Mouse (Mus musculus) gastrocnemius, postnatal 36 days (tissue): ENCODE measurements around the gene Timm13. TPM values are rescaled to one million over a fixed set of nuclear protein-coding genes. Genes with fewer than 3 reads are reported as not detected.
A peak's percentile ranks its signal among the peaks of the same experiment; 100 is the strongest.

Source experiments
- DNase-seq, 2 experiments: peaks; one replicate each; pipeline ENCODE4 v3.0.0; 2022
- intact Hi-C: fragments of 180-260 bp; cut with DNase I; formaldehyde crosslinking; loops from one replicate; pipeline ENCODE4 v1.15.1; 2025
- total RNA-seq, 2 experiments: library from RNA; stranded (reverse); gene quantifications; 2 replicates each; pipeline ENCODE4 v1.2.3; 2021

Gene Timm13
- total RNA-seq, 2 experiments from 2014 or later, result 106 to 120 TPM

DNA sequence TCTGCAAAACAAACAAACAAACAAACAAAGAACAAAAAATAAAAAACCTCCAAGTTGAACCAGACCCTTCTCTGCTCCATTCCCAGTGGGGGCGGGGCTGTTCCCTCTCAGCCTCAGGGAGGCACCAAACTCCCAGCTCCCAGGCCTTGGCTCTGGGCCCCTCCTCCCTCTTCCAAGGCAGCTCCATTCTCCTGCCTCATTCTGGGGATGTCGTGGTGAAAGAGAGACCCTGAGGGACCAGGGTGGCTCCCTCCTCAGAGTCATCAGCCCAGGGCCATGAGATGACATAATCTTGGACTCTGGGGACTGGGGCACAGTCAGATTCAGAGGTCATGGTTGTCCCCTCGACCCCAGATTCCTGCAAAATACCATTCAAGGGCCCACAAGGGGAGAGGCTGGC is 24.2 kb downstream of the Timm13 start:
- intact Hi-C loops, result loop anchor here (2.0 kb wide), 1 partner anchor 54 kb away; no protein-coding TSS in a partner anchor

GRCm38 (mm10) chr10:80876028-80876427 is 24.7 kb downstream of the Timm13 start:
- intact Hi-C loops, result loop anchor here (2.0 kb wide), 1 partner anchor 53 kb away; no protein-coding TSS in a partner anchor
- peak in 1 of 2 experiments; percentile 37 for DNase-seq

More for the DNA sequence above, 24.2 kb downstream of the Timm13 start:
- DNase-seq, result no peak

- intact Hi-C loops, result no loop called here
- DNase-seq, result no peak
These were observed 26.7 kb downstream of the Timm13 start for GRCm38 (mm10) chr10:80874035-80874434.

GRCm38 (mm10) chr10:80871581-80871980 is 29.2 kb downstream of the Timm13 start, which contains the start of gene Tmprss9:
Gene Tmprss9 (plus strand): TSS chr10:80871848.
- no peak for DNase-seq
- intact Hi-C loops, result no loop called here

GRCm38 (mm10) chr10:80870993-80871392 is 29.8 kb downstream of the Timm13 start:
- DNase-seq, result no peak
- intact Hi-C loops, result no loop called here

- peak; percentile 50 to 57 for DNase-seq
- intact Hi-C loops, result no loop called here
These were observed 36.3 kb downstream of the Timm13 start for GRCm38 (mm10) chr10:80864446-80864845.

DNA sequence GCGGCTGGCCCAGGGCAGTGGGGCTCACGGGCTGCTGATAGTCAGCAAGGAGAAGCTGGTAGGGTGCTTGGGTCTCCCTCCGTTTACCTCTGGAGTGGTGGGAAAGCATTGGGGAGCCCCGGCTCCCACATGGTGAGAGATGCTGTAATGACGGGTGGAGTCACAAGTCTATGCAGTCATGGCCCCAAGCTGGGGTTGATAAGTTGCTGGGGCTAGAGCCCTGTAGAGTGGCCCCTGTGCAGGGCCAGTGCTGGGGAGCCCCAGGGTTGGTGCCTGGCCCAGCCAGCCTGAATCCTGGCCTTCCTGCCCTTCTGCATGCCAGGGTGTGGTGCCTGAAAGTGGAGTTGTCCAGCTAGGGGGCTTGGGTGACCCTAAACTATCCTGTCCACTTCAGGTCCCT is 38.5 kb downstream of the Timm13 start:
- no peak for DNase-seq
- intact Hi-C loops, result no loop called here

DNA sequence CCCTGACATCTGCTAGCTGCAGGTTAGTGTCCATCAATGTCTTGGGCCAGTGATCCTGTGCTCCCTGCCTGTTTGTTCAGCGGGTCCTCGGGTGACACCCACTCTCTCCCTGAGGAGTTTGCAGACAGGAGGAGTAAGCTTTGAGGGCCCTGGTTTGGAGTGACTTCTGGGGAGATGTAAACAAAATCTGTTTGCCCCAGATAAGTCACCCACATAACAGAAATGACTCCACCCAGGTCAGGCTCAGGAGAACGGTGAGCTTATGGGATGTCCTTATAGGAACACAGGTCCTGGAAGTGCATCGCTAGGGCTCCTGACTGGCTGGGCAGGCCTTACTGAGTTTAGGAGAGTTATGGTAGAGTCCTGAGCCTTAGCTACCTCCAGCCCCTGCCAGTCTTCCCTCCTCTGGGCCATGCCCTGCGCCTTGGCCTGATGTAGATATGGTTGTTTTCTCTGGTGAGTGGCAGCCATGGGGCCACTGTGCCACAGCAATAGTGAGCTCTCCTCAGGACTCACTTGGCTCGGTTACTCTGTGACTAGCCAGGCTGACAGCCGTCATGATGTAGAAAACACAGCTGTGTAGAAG is 42.3 kb downstream of the Timm13 start:
- intact Hi-C loops, result no loop called here
- no peak for DNase-seq

- no peak for DNase-seq
- intact Hi-C loops, result no loop called here
These were observed 42.9 kb downstream of the Timm13 start for GRCm38 (mm10) chr10:80857848-80858247.

DNA sequence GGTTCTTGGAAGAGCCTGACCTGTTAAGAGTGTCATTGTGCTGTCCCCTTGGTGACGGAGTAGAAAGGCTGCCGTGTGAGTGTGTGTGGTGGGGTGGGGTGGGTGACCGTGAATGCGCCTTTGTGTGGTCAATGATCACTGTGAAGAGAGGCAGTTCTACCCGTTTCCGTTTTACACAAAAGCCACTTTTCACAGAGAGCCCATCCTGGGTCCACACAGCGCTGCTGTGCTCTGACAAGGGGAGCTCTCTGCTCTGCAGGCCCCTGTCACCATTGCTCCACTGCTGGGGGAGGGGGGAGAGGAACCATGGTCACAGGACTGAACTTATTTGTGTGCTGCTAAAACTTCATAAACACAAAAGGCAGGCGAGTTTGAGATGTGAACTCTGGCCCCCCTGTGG is 43.4 kb downstream of the Timm13 start:
- DNase-seq, result no peak
- intact Hi-C loops, result no loop called here

- intact Hi-C loops, result no loop called here
- DNase-seq, result no peak
These were observed 43.9 kb downstream of the Timm13 start for GRCm38 (mm10) chr10:80856908-80857307.

DNA sequence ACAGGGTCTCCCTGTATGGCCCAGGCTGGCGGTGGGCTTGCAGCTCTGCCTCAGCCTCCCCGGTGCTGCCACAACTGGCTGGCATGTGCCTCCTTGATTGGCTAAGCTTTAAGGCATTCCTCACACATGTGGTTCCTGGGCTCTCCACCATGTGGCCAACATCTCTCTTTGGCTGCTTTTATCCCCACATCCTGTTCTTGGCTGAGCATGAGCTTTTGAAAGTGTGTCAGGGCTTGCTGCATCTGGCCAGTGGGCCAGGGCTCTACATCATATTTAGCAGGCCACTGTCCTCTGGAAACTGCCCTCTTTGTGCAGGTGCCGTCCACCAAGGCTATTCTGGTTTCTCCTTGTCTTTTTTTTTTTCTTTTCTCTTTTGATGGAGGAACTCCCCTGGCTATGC is 44.5 kb downstream of the Timm13 start:
- intact Hi-C loops, result no loop called here
- DNase-seq, result no peak

DNA sequence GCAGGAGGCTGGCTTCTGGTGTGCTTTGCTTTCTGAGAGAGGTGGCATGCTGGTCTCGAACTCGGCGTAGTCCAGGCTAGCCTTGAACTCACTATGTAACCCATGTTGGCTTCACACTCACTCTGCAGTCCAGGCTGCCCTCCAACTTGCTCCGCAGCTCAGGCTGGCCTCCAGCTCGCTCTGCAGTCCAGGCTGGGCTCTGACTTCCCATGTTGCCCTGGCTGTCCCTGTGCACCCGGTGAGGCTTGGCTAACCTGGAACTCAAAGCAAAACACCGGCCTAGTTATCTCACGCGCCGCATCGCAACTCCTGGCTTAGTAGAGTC is 45.1 kb downstream of the Timm13 start:
- intact Hi-C loops, result no loop called here
- no peak for DNase-seq

- DNase-seq, result peak; percentile 95 to 98
- intact Hi-C loops, result no loop called here
These were observed 45.6 kb downstream of the Timm13 start, which contains the start of the genes Lsm7 and Sppl2b for GRCm38 (mm10) chr10:80854913-80855748. Gene Lsm7 (minus strand): TSS chr10:80855209. Gene Sppl2b (plus strand): TSS chr10:80855275.

Other genes with a start within 250 kb of the Timm13 start
- gene Btbd2, start 243.9 kb downstream of the Timm13 start, total RNA-seq, result 10 to 100 TPM; 32.1 to 33.5 TPM
- 100 to 1,000 TPM; 216 to 227 TPM for gene Mknk2, start 222.9 kb downstream of the Timm13 start, total RNA-seq
- gene Mob3a, start 199.0 kb downstream of the Timm13 start, total RNA-seq, result 1 to 10 TPM; 3.4 to 3.6 TPM
- gene Izumo4, start 198.8 kb downstream of the Timm13 start, total RNA-seq, result 1 to 10 TPM; 1.2 to 2.7 TPM
- gene Ap3d1, start 158.7 kb downstream of the Timm13 start, total RNA-seq, result 10 to 100 TPM; 23.8 to 25.6 TPM
- gene Dot1l, start 145.8 kb downstream of the Timm13 start, total RNA-seq, result 10 to 100 TPM; 19.2 to 24.8 TPM
- 10 to 100 TPM; 23.1 to 29.4 TPM for gene Sf3a2, start 102.8 kb downstream of the Timm13 start, total RNA-seq
- gene Plekhj1, start 102.3 kb downstream of the Timm13 start, total RNA-seq, result 10 to 100 TPM; 21.6 to 22.5 TPM
- gene Amh, start 95.7 kb downstream of the Timm13 start, total RNA-seq, result under 1 TPM; 0.25 to 0.41 TPM
- 100 to 1,000 TPM; 387 to 405 TPM for gene Jsrp1, start 87.5 kb downstream of the Timm13 start, total RNA-seq
- 100 to 1,000 TPM; 611 to 682 TPM for gene Oaz1, start 74.3 kb downstream of the Timm13 start, total RNA-seq
- gene Lingo3, start 56.9 kb downstream of the Timm13 start, total RNA-seq, result 10 to 100 TPM in 1 of 2 experiments, 1 to 10 TPM in 1; 8.4 to 10.3 TPM
- 10 to 100 TPM; 13.7 to 18.8 TPM for gene Lsm7, start 45.8 kb downstream of the Timm13 start, total RNA-seq
- gene Sppl2b, start 45.7 kb downstream of the Timm13 start, total RNA-seq, result 10 to 100 TPM; 13.6 to 17.6 TPM
- gene Tmprss9, start 29.1 kb downstream of the Timm13 start, total RNA-seq, result not detected
- gene Lmnb2, start 17.3 kb upstream of the Timm13 start, total RNA-seq, result 1 to 10 TPM; 2.6 to 3.1 TPM
- 10 to 100 TPM; 26.7 to 31.7 TPM for gene Gadd45b, start 29.1 kb upstream of the Timm13 start, total RNA-seq
- under 1 TPM; 0.57 to 0.64 TPM for gene Gng7, start 114.0 kb upstream of the Timm13 start, total RNA-seq
- under 1 TPM in 1 of 2 experiments, not detected in 1; 0.08 TPM for gene Diras1, start 124.7 kb upstream of the Timm13 start, total RNA-seq
- 10 to 100 TPM; 11.7 to 12.0 TPM for gene Slc39a3, start 136.5 kb upstream of the Timm13 start, total RNA-seq
- gene Sgta, start 159.2 kb upstream of the Timm13 start, total RNA-seq, result 10 to 100 TPM; 86.2 to 89.5 TPM
- 10 to 100 TPM; 20.3 to 24.9 TPM for gene Thop1, start 169.1 kb upstream of the Timm13 start, total RNA-seq
- under 1 TPM in 1 of 2 experiments, not detected in 1; 0.23 TPM for gene Creb3l3, start 197.9 kb upstream of the Timm13 start, total RNA-seq
- 100 to 1,000 TPM; 160 to 174 TPM for gene Map2k2, start 204.9 kb upstream of the Timm13 start, total RNA-seq
- gene Zbtb7a, start 234.3 kb upstream of the Timm13 start, total RNA-seq, result 10 to 100 TPM; 22.4 to 27.8 TPM